Comparison of ENCODE assay signal across 23 mouse cellular contexts in the genomic region with DNA sequence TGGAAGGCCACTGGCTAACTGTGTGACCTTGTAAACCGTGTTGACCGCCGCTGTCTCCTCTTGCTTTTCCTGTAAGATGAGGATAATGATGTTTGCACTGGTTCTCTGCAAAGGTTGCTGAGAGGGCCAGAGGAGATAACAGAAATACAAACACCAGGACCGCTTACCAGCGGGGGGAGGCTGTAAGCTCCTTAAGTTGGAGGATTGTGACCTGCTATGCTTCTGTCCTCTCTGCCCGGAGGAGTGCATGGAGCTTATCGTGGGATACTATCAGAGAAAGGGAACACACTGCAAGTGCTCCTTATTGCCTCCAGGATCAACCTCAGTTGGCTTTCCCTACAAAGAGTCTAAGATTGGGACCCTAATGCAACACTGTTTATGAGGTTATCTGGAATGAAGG. TPM values are rescaled to one million over a fixed set of nuclear protein-coding genes. Genes with fewer than 3 reads are reported as not detected.
"Had no signal": no experiment of that assay in that cellular context is flagged by ENCODE, and none has a peak within 500 bp of the region (broad histone marks: within the 10 kb centered on the region; RNA-seq: fewer than 3 reads in every experiment).

No protein-coding gene starts in this region.

- H3K9me3 ChIP-seq: liver, embryonic 13.5 days; liver, embryonic 15.5 days; lung, embryonic 15.5 days; midbrain, embryonic 13.5 days; midbrain, embryonic 15.5 days had no signal

- H3K9ac ChIP-seq: liver, embryonic 13.5 days; liver, embryonic 15.5 days; liver, postnatal 0 days; lung, embryonic 15.5 days; midbrain, embryonic 13.5 days; midbrain, embryonic 15.5 days; neural tube, embryonic 12.5 days had no signal

- H3K27me3 ChIP-seq: liver, embryonic 13.5 days; liver, embryonic 15.5 days; lung, embryonic 15.5 days; midbrain, embryonic 13.5 days; midbrain, embryonic 15.5 days; neural tube, embryonic 12.5 days had no signal

- H3K4me2 ChIP-seq: liver, embryonic 11.5 days; liver, embryonic 13.5 days; liver, embryonic 15.5 days; lung, embryonic 15.5 days; midbrain, embryonic 11.5 days; midbrain, embryonic 13.5 days; midbrain, embryonic 15.5 days; neural tube, embryonic 12.5 days had no signal

- H3K4me1 ChIP-seq: liver, embryonic 13.5 days; liver, embryonic 15.5 days; lung, embryonic 15.5 days; megakaryocyte, embryonic 14.5 days; midbrain, embryonic 13.5 days; midbrain, embryonic 15.5 days had no signal

- ATAC-seq: liver, postnatal 0 days; midbrain, embryonic 13.5 days; midbrain, embryonic 15.5 days had no signal

- DNase-seq: liver, embryonic 13.5 days; liver, postnatal 0 days; lung, adult 2 months; lung, postnatal 10 days; right cerebral cortex, postnatal 25 days; right cerebral cortex, postnatal 4 days; spleen, adult 18-20 months; thymus, adult 18-20 months; thymus, postnatal 14 days; thymus, postnatal 36 days had no signal

- H3K4me3 ChIP-seq: liver, embryonic 13.5 days; liver, embryonic 15.5 days; lung, embryonic 15.5 days; megakaryocyte, embryonic 14.5 days; midbrain, embryonic 13.5 days; midbrain, embryonic 15.5 days; neural tube, embryonic 12.5 days had no signal

- H3K27ac ChIP-seq: liver, embryonic 13.5 days; liver, embryonic 15.5 days; lung, embryonic 15.5 days; macrophage; midbrain, embryonic 13.5 days; midbrain, embryonic 15.5 days; neural tube, embryonic 12.5 days had no signal

- H3K36me3 ChIP-seq: liver, embryonic 13.5 days; liver, embryonic 15.5 days; lung, embryonic 15.5 days; midbrain, embryonic 13.5 days; midbrain, embryonic 15.5 days; neural tube, embryonic 12.5 days had no signal

RNA-seq across cellular contexts. Expression of a gene that starts 26.8 kb away (rescaled TPM):
- polyA plus RNA-seq: lung, adult 2 months; midbrain, embryonic 15.5 days; midbrain, postnatal 0 days; neural tube, embryonic 12.5 days; neural tube, embryonic 14.5 days; small intestine, adult 2 months; stomach, embryonic 14.5 days had no signal
